Mouse (Mus musculus) MEL (cell line): ENCODE data around the gene Ddias. TPM values are rescaled to one million over a fixed set of nuclear protein-coding genes. Genes with fewer than 3 reads are reported as not detected.

Experiments
- DNase-seq: peaks from one replicate; pipeline ENCODE4 v3.0.0; 2011; ENCODE audit warnings: low read depth, low spot score
- H3K27ac ChIP-seq: 2 replicates; pipeline ENCODE4 v1.5.1; 2012; ENCODE audit warnings: low read depth, mild to moderate bottlenecking, control low read depth, low read length, moderate library complexity; ENCODE audit not compliant: control insufficient read depth
- H3K27me3 ChIP-seq, 2 experiments: fragments of 150-350 bp in 1 of 2; sonication (generic) in 1 of 2; 2 replicates each; pipeline ENCODE4 v1.6.1; 2012; ENCODE audit warnings: low read length in 2 of 2, mild to moderate bottlenecking in 2 of 2, improper control_type of control experiment in 1 of 2, moderate library complexity in 1 of 2; ENCODE audit not compliant: insufficient read depth in 2 of 2, control insufficient read depth in 1 of 2
- H3K36me3 ChIP-seq, 2 experiments: 2 replicates each; pipeline ENCODE4 v1.6.1; 2012 to 2014; ENCODE audit warnings: low read length in 2 of 2, improper control_type of control experiment in 1 of 2, inconsistent platforms in 1 of 2, mild to moderate bottlenecking in 1 of 2; ENCODE audit not compliant: insufficient read depth in 2 of 2, control insufficient read depth in 1 of 2
- H3K4me1 ChIP-seq, 2 experiments: fragments of 150-350 bp in 1 of 2; sonication (generic) in 1 of 2; 2 replicates each; pipeline ENCODE4 v1.6.1; 2012; ENCODE audit warnings: low read length in 2 of 2, improper control_type of control experiment in 1 of 2, mild to moderate bottlenecking in 1 of 2; ENCODE audit not compliant: insufficient read depth in 2 of 2, control insufficient read depth in 1 of 2
- H3K4me3 ChIP-seq, 2 experiments: fragments of 150-350 bp in 1 of 2; sonication (generic) in 1 of 2; 2 replicates each; pipeline ENCODE4 v1.5.1; 2012; ENCODE audit warnings: low read depth in 2 of 2, low read length in 2 of 2, mild to moderate bottlenecking in 2 of 2, moderate library complexity in 2 of 2, control low read depth in 1 of 2, improper control_type of control experiment in 1 of 2; ENCODE audit not compliant: control insufficient read depth in 1 of 2, insufficient read depth in 1 of 2
- H3K79me2 ChIP-seq: 2 replicates; pipeline ENCODE4 v1.6.1; 2012; ENCODE audit warnings: mild to moderate bottlenecking, low read length, moderate library complexity; ENCODE audit not compliant: control insufficient read depth, poor library complexity, insufficient read depth
- H3K9ac ChIP-seq: 2 replicates; pipeline ENCODE4 v1.6.1; 2012; ENCODE audit warnings: low read depth, mild to moderate bottlenecking, control low read depth, low read length, moderate library complexity; ENCODE audit not compliant: control insufficient read depth, poor library complexity, severe bottlenecking
- H3K9me3 ChIP-seq: fragments of 150-350 bp; sonication (generic); replicated peaks from 2 replicates; pipeline ENCODE4 v1.6.1; 2012; ENCODE audit warnings: mild to moderate bottlenecking, low read length, improper control_type of control experiment, moderate library complexity; ENCODE audit not compliant: insufficient read depth
- CHD2 ChIP-seq: IDR thresholded peaks from 2 replicates; pipeline ENCODE4 v1.6.1; 2011; ENCODE audit warnings: low read length, improper control_type of control experiment
- ELF1 ChIP-seq: IDR thresholded peaks from 2 replicates; pipeline ENCODE4 v1.6.1; 2014; ENCODE audit warnings: low read depth, mild to moderate bottlenecking, inconsistent platforms, low read length, improper control_type of control experiment, moderate library complexity
- GABPA ChIP-seq: IDR thresholded peaks from 2 replicates; pipeline ENCODE4 v1.6.1; 2012; ENCODE audit warnings: low read depth, mild to moderate bottlenecking, inconsistent platforms, low read length, improper control_type of control experiment, moderate library complexity
- JUND ChIP-seq: IDR thresholded peaks from 2 replicates; pipeline ENCODE4 v1.6.1; 2011; ENCODE audit warnings: low read depth, mild to moderate bottlenecking, improper control_type of control experiment, low read length
- KAT2A ChIP-seq: conservative IDR thresholded peaks from 2 replicates; pipeline ENCODE4 v1.6.1; 2012; ENCODE audit warnings: low read depth, low read length, improper control_type of control experiment, inconsistent platforms
- MAFK ChIP-seq: IDR thresholded peaks from 2 replicates; pipeline ENCODE4 v1.6.1; 2011; ENCODE audit warnings: low read depth, mild to moderate bottlenecking, low read length, improper control_type of control experiment, borderline replicate concordance
- MAX ChIP-seq: IDR thresholded peaks from 2 replicates; pipeline ENCODE4 v1.6.1; 2011; ENCODE audit warnings: low read length, improper control_type of control experiment
- MYB ChIP-seq: IDR thresholded peaks from 2 replicates; pipeline ENCODE4 v1.6.1; 2011; ENCODE audit warnings: mild to moderate bottlenecking, low read depth, low read length, improper control_type of control experiment
- MYC ChIP-seq: IDR thresholded peaks from 2 replicates; pipeline ENCODE4 v1.6.1; 2011; ENCODE audit warnings: low read depth, mild to moderate bottlenecking, low read length, improper control_type of control experiment, moderate library complexity
- NELFE ChIP-seq: IDR thresholded peaks from 2 replicates; pipeline ENCODE4 v1.6.1; 2011; ENCODE audit warnings: low read depth, low read length, improper control_type of control experiment
- POLR2A ChIP-seq, 2 experiments: IDR thresholded peaks; 2 replicates each; pipeline ENCODE4 v1.6.1; 2011 to 2012; ENCODE audit warnings: low read length in 2 of 2, mild to moderate bottlenecking in 2 of 2, control low read depth in 1 of 2, improper control_type of control experiment in 1 of 2, low read depth in 1 of 2, moderate library complexity in 1 of 2; ENCODE audit not compliant: control insufficient read depth in 1 of 2, insufficient read depth in 1 of 2, poor library complexity in 1 of 2
- POLR2AphosphoS5 ChIP-seq: IDR thresholded peaks from 2 replicates; pipeline ENCODE4 v1.6.1; 2012; ENCODE audit warnings: low read depth, borderline replicate concordance, mild to moderate bottlenecking, inconsistent platforms, low read length, moderate library complexity, mixed read lengths
- SMC3 ChIP-seq: IDR thresholded peaks from 2 replicates; pipeline ENCODE4 v1.6.1; 2011; ENCODE audit warnings: low read depth, low read length, improper control_type of control experiment
- TBP ChIP-seq: IDR thresholded peaks from 2 replicates; pipeline ENCODE4 v1.8.0; 2011; ENCODE audit warnings: low read depth, low read length, improper control_type of control experiment
- USF1 ChIP-seq: IDR thresholded peaks from 2 replicates; pipeline ENCODE4 v1.6.1; 2014; ENCODE audit warnings: low read depth, mild to moderate bottlenecking, inconsistent platforms, low read length, improper control_type of control experiment, moderate library complexity
- USF2 ChIP-seq, 2 experiments: IDR thresholded peaks; 2 replicates each; pipeline ENCODE4 v1.6.1; 2011 to 2012; ENCODE audit warnings: improper control_type of control experiment in 2 of 2, low read length in 2 of 2, borderline replicate concordance in 1 of 2, inconsistent platforms in 1 of 2, low read depth in 1 of 2, mild to moderate bottlenecking in 1 of 2; ENCODE audit not compliant: insufficient read depth in 1 of 2
- ZKSCAN1 ChIP-seq: IDR thresholded peaks from 2 replicates; pipeline ENCODE4 v1.6.1; 2012; ENCODE audit warnings: low read depth, mild to moderate bottlenecking, inconsistent platforms, low read length, improper control_type of control experiment, moderate library complexity
- ZNF384 ChIP-seq: IDR thresholded peaks from 2 replicates; pipeline ENCODE4 v1.6.1; 2012; ENCODE audit warnings: low read depth, mild to moderate bottlenecking, inconsistent platforms, low read length, improper control_type of control experiment
- polyA plus RNA-seq, 2 experiments: library from polyadenylated mRNA; stranded (reverse) in 1 of 2; unstranded in 1 of 2; fragments of >175 nt in 1 of 2; fragments of >200 nt in 1 of 2; gene quantifications; 2 replicates each; pipeline versions ENCODE4 v1.2.1 to v1.2.4; 2012; ENCODE audit warnings: low replicate concordance in 2 of 2, low read depth in 1 of 2; ENCODE audit not compliant: insufficient read length in 2 of 2, insufficient read depth in 1 of 2, missing spikeins in 1 of 2
- total RNA-seq: library from RNA; depleted of rRNA; stranded (reverse); fragments of 300-350 nt; gene quantifications from 2 replicates; pipeline ENCODE4 v1.2.3, GENCODE M21; 2012

The Ddias gene
- total and polyA plus RNA-seq, 3 experiments: 19.9 to 23.5 TPM; not detected in 1

DNA sequence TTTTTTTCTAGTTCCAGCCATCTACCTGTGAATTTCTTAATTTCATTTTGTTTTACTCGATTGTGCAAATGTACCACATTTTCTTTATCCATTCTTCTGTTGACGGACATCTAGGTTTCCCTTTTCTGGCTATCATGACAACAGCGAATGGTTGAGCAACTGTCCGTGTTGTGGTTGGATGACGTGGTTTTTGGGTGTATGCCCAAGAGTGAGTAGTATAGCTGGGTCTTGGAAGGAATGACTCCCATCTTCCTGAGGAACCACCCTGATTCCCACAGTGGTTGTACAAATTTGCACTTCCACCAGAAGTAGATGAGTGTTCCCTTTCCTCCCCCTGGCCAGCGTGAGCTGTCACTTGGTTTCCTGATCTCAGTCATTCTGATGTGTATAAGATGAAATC, 41.7 kb downstream of the Ddias start:
- no peaks in the 10 kb centered on the region for H3K36me3 ChIP-seq

DNA sequence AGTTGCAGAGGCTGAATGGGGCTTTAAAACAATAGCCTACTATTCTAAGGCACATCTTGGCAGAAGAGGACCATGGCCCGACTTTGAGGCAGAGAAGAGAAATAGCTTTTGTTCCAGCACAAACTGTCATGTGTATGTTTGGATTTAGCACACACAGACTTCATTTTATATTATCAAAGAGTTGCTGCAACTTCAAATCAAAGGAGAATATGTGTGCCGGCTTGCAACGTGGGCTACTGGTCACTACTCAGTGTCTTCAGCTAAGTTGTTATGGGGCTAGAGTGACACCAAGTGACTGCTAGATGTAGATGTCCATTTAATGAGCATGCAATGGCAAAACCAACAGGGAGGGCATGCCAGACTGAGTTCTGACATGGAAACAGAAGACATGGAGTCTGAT, 46.1 kb downstream of the Ddias start:
- H3K79me2 ChIP-seq: no peaks in the 10 kb centered on the region
- H3K36me3 ChIP-seq: no peaks in the 10 kb centered on the region
- TF ChIP-seq POLR2A (IDR thresholded peaks at IDR 0.05; ENCODE audit: control insufficient read depth in 1 of 2, insufficient read depth in 1 of 2, low read depth in 1 of 2, low read length in 2 of 2, poor library complexity in 1 of 2) (no peak), KAT2A (no peak), TBP (no peak), MYC (no peak), SMC3 (no peak), ELF1 (no peak), CHD2 (no peak)
- TF ChIP-seq, all 39 proteins: peak for 0
- Histone ChIP-seq H3K27ac (no peak overlapping the region), H3K27me3 (no peaks in the 10 kb centered on the region; a peak in 1 of 4 replicates), H3K4me3 (no peak overlapping the region), H3K4me1 (no peaks in the 10 kb centered on the region), H3K9ac (no peak overlapping the region), H3K9me3 (no peaks in the 10 kb centered on the region)
- no peak for DNase-seq

More for the DNA sequence above, 41.7 kb downstream of the Ddias start:
- no peak overlapping the region for H3K9ac ChIP-seq
- DNase-seq: no peak
- no peaks in the 10 kb centered on the region; a peak in 1 of 4 replicates for H3K27me3 ChIP-seq
- no peak overlapping the region for H3K4me3 ChIP-seq
- H3K79me2 ChIP-seq: no peaks in the 10 kb centered on the region
- H3K9me3 ChIP-seq: no peaks in the 10 kb centered on the region
- no peaks in the 10 kb centered on the region for H3K4me1 ChIP-seq
- TF ChIP-seq MAFK (no peak), JUND (no peak), ZNF384 (no peak), ZKSCAN1 (no peak), USF1 (no peak), POLR2AphosphoS5 (no peak), GABPA (no peak), MYB (no peak), MAX (no peak), NELFE (no peak), USF2 (IDR thresholded peaks at IDR 0.05; ENCODE audit: borderline replicate concordance in 1 of 2, insufficient read depth in 1 of 2, low read depth in 1 of 2, low read length in 2 of 2) (no peak), SMC3 (no peak)
- no peak overlapping the region for H3K27ac ChIP-seq
